Mouse (Mus musculus): ENCODE data around the gene Capg.
"Not testable (repeated sequence)": the region's sequence is repeated elsewhere in the genome, so short reads cannot be mapped to it uniquely, and the experiment has no call there.

Gene Capg

GRCm38 (mm10) chr6:72533555-72533954 is 10.6 kb upstream of the Capg start:
- not testable (repeated sequence) for DNase-seq

DNA sequence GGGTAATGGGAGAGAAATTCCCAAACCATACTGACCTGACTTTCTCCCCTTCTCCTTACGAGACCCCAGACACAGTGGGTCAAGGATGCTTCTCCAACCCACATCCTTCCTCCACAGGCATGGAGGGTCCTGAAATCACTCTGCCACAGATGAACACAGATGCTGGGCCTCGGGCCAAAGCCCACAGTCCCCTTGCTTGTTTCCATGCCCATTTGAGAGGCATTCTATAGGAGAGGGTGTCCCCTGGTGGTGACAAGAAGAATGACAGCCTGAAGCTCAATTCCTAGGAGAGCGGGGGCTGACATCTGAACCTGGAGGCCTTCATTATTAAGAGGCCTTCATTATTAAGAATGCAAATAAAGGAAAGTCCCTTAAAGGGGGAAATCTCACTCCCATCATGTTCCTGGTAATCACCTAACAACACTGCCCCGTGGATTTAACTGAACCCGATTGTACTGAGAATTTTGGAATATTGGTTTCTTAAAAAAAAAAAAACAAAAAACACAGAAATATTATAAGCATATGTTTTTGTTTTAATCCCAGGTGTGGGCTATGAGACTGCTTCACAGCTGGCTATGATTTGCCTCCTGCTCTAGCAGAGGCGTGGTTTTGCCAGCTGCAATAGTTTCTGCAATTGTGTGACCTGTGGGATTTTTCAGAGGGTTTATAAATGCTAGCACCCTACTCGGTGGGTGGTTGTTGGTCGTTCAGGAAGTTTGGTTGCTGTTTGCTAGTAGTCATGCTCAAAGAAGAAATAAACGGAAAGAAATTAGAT is 10.0 kb upstream of the Capg start:
- DNase-seq = peak; percentile 53 to 66

GRCm38 (mm10) chr6:72535165-72535564 is 9.0 kb upstream of the Capg start:
- DNase-seq = peak; percentile 79 to 80

DNA sequence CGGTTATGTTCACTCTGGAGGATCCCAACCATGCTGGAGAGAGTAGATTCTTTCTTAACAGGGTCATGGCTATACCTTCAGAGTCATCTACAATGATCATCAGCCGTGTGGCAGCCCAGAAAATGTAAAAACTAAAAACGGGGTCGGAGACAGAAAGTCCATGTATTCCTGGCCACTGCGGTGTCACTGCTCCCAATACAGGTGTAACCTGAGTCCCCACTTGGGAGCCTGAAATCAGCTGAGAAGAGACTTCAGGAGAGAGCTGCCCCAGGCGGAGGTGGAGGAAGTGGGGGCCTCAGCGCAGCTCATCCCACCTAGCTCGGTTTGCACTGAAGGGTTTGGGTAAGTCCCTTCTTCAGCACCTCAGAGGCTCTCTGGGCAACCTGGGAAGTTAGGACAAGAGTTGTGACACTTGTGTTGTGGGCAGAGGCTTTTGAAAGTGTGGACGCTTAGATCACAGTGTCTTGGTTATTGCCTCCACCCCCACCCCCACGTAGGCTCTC is 6.1 kb upstream of the Capg start:
- DNase-seq = peak in 1 of 2 experiments; percentile 23

GRCm38 (mm10) chr6:72538562-72539031 is 5.6 kb upstream of the Capg start:
- peak; percentile 86 to 89 for DNase-seq

DNA sequence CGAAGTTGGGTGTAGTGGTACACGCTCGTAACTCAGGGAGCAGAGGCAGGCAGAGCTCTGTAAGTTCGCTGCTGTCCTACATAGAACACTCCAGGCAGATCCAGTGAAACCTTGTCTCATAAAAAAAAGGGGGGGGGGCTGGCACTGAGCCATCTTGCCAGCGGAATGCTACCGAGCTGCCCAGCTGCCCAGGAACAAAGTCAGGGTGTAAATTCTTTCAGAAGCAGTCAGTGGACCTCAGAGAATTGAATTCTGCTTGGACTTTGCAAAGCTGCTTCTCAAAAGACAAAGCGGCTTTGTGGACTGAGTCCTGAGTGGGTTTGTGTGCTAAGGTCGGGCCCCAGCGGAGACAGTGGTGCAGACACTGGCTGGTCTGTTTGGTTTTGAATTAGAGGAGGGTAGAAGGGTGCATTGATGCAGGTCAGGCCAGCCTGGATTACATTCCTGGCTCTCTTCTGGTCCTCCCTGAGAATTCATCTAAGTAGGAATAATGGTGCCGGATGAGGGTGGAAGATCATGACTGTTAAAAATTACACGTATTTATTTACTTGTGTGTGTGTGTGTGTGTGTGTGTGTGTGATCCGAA is 833 bp upstream of the Capg start:
- DNase-seq = no peak

DNA sequence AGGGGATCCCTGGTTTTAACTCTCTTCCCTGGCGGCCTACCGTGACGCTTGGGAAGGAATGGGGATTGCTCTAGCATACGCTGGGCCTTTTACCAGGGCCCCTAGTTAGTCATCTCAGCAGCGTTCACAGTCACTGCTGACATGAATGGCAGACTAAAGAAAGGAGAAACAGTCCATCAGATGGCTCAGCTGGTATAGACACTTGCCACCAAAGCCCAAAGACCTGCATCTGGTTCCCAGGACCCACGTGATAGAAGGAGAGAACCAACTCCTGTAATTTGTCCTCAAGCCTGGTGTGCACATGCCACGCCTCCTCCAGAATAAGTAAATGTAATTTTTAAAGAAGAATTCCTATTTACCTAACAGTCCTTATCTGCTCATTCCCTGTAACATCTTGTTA is 1.2 kb downstream of the Capg start:
- no peak for DNase-seq

DNA sequence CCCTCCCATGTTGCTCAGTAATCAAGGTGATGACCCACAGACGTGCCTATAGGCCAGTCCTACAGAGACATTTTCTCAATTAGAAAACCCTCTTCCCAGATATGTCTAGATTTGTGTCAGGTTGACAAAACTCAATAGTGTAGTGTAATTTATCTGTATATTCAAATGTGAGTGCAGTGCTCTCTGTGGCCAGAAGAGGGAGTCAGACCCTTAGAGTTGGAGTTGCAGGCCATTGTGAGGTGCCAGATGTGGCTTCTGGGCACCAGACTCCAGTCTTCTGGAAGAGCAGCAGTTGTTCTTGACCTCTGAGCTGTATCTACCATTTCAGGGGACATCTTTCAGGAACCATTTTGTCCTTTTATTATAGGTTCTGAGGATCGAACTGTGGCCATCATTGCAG is 2.9 kb downstream of the Capg start:
- no peak for DNase-seq

DNA sequence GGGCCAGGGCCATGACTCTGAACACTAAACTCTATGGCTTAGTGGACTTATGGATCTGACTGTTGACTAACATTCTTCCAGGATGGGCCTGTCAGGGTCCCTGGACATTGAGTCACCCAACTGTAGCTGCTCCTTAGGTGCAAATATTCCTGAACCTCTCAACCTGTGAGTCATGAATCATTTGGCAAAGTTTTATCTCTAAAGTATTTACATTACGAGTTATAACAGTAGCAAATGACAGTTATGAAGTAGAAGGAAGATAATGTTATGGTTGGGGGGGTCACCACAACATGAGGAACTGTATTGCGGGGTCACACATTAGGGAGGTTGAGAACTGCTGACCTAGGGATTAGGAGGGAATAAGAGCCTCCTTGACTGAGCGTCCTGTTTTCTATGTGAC is 3.7 kb downstream of the Capg start:
- DNase-seq = no peak

DNA sequence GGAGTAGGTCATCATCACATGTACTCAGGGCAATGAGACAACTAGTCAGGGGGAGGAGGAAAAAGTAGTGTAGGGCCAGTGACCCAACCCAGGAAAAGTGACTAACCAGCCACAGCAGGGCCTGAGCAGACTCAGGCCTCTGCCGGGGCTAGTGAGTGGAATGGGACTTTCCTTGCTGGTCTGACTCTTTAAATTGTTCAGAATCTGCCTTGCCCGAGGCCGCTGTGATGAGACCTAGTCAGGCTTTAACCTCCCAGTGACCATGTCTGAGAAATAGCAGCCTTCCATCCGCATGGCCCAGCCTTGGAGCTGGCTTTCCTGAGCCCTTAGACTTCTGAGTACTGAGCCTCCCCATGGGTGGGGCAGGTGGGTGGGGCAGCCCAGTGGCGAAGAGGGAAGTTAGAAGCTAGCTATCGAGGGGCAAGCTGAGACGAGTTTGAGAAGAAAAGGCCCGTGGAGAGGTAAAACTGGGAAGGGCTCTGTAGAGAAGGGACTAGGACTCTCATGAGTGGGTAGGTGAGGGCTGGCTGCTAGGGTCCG is 4.9 kb downstream of the Capg start:
- DNase-seq = no peak

DNA sequence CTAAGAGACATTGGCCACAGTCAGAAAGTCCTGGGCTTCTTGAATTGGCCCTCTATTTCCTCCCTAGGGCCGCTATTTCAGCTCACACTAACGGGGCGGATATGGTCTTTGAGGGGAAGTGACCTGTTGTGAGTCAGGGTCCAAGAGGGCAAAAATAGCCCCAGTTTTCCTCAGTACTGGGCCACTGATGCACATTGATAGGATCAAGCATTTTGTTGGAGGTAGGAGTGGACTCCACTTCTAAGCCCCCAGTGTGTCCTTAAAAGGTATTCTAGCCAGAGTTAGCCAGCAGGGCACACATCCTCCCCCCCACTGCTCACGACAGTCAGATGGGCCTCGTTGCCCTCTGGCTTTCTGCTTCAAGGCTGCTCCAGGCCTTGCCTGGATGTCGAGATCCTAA is 5.8 kb downstream of the Capg start:
- no peak for DNase-seq

DNA sequence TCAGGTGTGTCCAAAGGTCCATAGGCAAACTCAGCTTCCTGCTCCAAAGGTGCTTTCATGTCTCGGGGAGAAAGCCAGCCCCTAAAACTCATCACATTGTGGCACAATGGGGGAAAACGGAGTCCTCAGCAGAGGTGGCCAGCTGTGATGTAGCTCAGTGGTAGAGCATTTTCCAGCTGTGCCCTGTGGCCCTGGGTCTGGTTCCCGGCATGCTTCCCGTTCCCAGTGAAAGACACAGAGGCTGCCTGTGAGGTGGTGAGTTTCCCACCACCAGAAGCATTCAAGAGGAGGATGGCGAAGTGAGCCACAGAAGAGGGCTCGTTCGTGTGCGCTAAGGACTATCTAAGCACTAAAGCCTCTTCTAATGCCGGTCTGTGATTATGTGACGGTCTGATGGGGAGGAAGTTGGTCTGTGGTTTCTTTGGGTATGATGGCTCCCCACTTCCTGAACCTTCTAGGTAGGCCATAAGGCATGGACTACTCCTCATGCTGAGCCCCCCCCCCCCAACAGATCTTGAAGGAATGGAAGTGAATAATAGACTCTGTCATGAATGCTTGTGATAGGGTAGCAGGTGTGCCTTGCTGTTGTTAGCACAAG is 6.4 kb downstream of the Capg start:
- no peak for DNase-seq

- peak; percentile 30 to 34 for DNase-seq
Observed at GRCm38 (mm10) chr6:72552171-72553078, 8.2 kb downstream of the Capg start.

DNA sequence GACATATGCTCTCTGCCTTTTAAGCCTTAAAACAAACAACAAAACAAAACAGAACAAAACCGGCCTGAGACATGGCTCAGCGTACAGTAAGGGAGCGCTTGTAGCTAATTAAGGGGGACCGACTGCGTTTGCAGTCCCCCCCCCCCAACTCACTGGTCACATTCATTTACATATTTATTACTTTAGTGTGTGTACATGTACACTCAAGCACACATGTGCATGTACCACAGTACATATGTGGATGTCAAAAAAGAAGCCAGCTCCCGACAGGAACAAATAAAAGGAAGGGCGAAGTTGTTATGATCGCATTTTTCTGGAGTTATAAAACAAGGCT is 8.9 kb downstream of the Capg start:
- DNase-seq = no peak

DNA sequence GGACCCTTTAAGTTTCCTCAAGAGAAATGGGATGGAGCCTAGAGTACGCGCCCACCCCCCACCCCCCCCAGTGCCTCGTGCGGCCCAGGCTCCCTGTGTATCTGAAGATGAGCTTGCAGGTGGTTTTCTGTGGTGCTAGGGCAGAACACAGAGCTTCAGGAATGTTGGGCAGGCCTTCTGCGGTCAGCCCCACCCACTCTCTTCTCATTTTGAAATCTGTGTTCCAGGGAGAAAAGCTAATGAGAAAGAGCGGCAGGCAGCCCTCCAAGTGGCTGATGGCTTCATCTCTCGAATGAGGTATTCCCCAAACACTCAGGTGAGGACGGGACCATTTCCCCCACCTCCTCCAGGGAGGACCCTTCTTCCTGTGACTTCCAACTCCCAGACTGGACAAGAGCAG is 16.6 kb downstream of the Capg start:
- no peak for DNase-seq

DNA sequence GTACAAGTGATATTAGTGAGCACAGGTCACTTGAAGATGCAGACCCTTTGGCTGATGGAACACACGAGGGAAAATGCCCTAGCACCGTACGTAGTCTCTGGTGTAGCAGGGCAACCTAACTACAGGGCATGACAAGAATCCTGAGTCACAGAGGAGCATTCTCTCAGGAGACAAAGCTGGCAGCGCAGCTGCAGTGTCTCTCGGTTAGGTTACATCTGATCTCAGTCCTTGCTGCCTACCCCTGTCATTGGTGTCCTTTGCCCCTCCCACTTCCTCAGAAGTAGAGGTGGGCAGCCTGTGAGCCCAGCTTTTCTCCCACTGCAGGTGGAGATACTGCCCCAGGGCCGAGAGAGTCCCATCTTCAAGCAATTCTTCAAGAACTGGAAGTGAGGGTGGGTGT is 18.3 kb downstream of the Capg start:
- DNase-seq = no peak

DNA sequence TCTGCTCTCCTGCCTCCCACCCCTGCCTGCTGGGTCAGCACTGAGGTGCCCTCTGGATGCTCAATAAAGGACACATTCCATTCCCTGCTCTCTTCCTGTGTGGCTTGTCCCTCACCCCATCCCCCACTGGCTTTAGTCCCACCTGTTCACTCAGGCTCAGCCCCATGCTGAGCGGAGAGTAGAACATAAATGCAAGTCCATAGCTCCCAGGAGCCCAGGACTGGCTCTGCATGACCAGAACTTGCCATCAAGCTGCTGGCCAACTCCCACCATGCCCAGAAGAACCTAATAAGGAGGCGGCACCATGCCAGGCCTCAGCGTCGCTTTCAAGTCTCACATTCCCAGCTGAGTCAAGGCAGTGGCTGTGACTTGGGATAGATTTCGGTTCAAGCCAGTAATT is 18.7 kb downstream of the Capg start:
- no peak for DNase-seq

DNA sequence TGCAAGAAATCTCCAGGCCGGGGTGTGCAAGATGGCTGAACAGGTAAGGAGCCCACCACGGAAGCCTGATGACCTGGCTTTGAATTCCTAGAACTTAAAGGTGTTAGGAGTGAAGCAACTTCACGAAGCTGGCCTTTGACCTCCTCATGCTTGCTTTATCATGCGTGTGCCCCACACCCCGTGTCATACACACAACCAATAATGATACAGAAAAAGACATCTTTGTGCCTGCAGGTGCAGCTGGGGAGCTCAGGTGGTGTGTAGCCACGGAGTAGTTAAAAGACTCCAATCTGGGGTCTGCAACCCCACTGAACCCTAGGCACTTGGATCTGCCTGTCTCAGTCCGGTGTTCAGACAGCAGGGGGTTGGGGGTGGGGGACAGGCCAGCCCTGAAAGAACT is 21.3 kb downstream of the Capg start:
- DNase-seq = no peak

GRCm38 (mm10) chr6:72566044-72566443 is 21.9 kb downstream of the Capg start:
- DNase-seq = peak; percentile 83 to 91

DNA sequence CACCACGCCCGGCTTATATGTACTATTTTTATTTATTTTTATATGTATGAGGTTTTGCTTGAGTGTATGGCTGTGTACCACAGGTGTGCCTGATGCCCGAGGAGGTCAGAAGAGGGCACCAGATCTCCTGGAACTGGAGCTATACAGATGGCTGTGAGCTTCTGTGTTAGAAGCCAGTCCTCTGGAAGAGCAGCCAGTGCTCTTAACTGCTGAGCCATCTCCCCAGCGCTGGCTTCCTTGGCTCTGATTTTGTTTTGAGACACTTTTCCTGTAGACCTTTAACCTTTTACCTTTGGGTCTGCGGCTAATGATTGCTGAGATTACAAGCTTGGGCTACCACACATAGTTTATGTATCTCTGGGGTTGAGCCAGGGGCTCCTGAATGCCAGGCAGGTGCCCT is 23.3 kb downstream of the Capg start:
- no peak for DNase-seq

GRCm38 (mm10) chr6:72568736-72569135 is 24.5 kb downstream of the Capg start:
- no peak for DNase-seq

DNA sequence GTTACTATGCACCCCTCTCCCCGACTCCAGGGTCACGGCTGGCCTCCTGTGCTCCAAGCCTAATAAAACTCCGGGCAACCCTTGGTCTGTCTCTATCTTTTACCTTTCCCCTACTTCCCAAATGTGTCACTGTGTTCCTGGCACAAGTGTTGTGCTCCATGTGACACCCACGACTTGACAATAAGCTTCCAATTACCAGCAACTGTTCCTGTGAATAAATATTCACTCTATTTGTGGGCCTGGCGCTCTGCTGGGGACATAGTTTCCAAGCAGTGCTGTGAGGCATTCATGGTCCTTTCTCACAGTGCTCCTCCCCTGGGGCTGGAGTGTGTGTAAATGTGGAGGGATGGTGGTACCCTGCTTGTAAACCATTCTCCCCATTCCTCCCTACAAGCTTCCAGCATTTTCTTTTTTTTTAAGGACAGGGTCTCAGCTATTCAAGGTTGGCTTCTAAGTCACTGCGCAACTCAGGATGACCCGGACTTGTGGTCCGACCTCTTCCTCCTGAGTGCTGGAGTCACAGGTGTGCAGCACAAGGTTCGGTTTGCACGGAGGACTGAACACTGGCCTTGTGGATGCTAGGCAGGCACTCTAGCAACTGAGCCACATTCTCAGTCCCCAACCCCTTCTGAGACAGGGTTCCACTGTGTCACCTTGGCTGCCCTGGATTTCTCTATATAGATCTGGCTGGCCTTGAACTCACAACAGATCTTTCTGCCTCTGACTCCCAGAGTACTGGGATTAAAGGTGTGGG is 26.6 kb downstream of the Capg start:
- DNase-seq = no peak
